Mouse (Mus musculus): Measurements from ENCODE around the gene Emid1. TPM values are rescaled to one million over a fixed set of nuclear protein-coding genes. Genes with fewer than 3 reads are reported as not detected.

The Emid1 gene
- polyA plus RNA-seq, 1 experiment from 2014 or later = 31.9 TPM

Other genes starting within 250 kb of the Emid1 start
- 0.29 and 0.44 TPM in 2 replicates for gene Nefh, start 204.2 kb downstream of the Emid1 start, polyA plus RNA-seq (2016; fragmentation: Nextera tagmentation; extraction: Ambion mirVana)
- 62.6 and 70.3 TPM in 2 replicates for gene Ap1b1, start 165.4 kb downstream of the Emid1 start, polyA plus RNA-seq (2016; fragmentation: Nextera tagmentation; extraction: Ambion mirVana)
- 0.44 and 0.84 TPM in 2 replicates for gene Rasl10a, start 94.1 kb downstream of the Emid1 start, polyA plus RNA-seq (2016; fragmentation: Nextera tagmentation; extraction: Ambion mirVana)
- 25.5 and 34.9 TPM in 2 replicates for gene Gas2l1, start 86.9 kb downstream of the Emid1 start, polyA plus RNA-seq (2016; fragmentation: Nextera tagmentation; extraction: Ambion mirVana)
- gene Rhbdd3, start 53.3 kb downstream of the Emid1 start, polyA plus RNA-seq (2016; fragmentation: Nextera tagmentation; extraction: Ambion mirVana) = 29.1 and 29.3 TPM in 2 replicates
- gene Ewsr1, start 53.0 kb downstream of the Emid1 start, polyA plus RNA-seq (2016; fragmentation: Nextera tagmentation; extraction: Ambion mirVana) = 877 and 924 TPM in 2 replicates
- gene Kremen1, start 109.3 kb upstream of the Emid1 start, polyA plus RNA-seq (2016; fragmentation: Nextera tagmentation; extraction: Ambion mirVana) = 12.1 and 12.8 TPM in 2 replicates

All from hindbrain, embryonic 10.5 days (tissue).